Mouse (Mus musculus) hindbrain, embryonic 11.5 days (tissue): ENCODE results near the gene Rnf123. TPM values are rescaled to one million over a fixed set of nuclear protein-coding genes. Genes with fewer than 3 reads are reported as not detected.

Source experiments
- ATAC-seq: fragments of 200-750 bp; cut with Nextera tagmentation; 2 replicates; pipeline ENCODE4 v1.8.0; 2017; ENCODE audit warnings: mild to moderate bottlenecking, moderate TSS enrichment, moderate library complexity; ENCODE audit not compliant: low FRiP score
- DNase-seq: peaks from one replicate; pipeline ENCODE4 v3.0.0-alpha.2; 2015; ENCODE audit warnings: low spot score
- H3K27ac ChIP-seq: fragments of 300-500 bp; sonication (generic); 2 replicates; pipeline ENCODE4 v1.5.1; 2014; ENCODE audit warnings: mild to moderate bottlenecking, low read depth, low read length
- H3K27me3 ChIP-seq: fragments of 300-500 bp; sonication (generic); 2 replicates; pipeline ENCODE4 v1.6.1; 2014; ENCODE audit warnings: mild to moderate bottlenecking, low read length, moderate library complexity, mixed read lengths; ENCODE audit not compliant: control insufficient read depth, insufficient read depth
- H3K36me3 ChIP-seq: fragments of 300-500 bp; sonication (generic); 2 replicates; pipeline ENCODE4 v1.6.1; 2014; ENCODE audit warnings: mild to moderate bottlenecking, low read length, moderate library complexity, mixed read lengths; ENCODE audit not compliant: control insufficient read depth, insufficient read depth
- H3K4me1 ChIP-seq: fragments of 300-500 bp; sonication (generic); replicated peaks from 2 replicates; pipeline ENCODE4 v1.6.1; 2014; ENCODE audit warnings: low read length, mixed read lengths; ENCODE audit not compliant: control insufficient read depth, insufficient read depth
- H3K4me2 ChIP-seq: fragments of 300-500 bp; sonication (generic); replicated peaks from 2 replicates; pipeline ENCODE4 v1.6.1; 2014; ENCODE audit warnings: mild to moderate bottlenecking, low read depth, low read length
- H3K4me3 ChIP-seq: fragments of 300-500 bp; sonication (generic); 2 replicates; pipeline ENCODE4 v1.5.1; 2014; ENCODE audit warnings: low read depth, low read length
- H3K9ac ChIP-seq: fragments of 300-500 bp; sonication (generic); 2 replicates; pipeline ENCODE4 v1.6.1; 2014; ENCODE audit warnings: low read depth, low read length
- H3K9me3 ChIP-seq: fragments of 300-500 bp; sonication (generic); 2 replicates; pipeline ENCODE4 v1.6.1; 2016; ENCODE audit warnings: low read length; ENCODE audit not compliant: control insufficient read depth
- WGBS: fragments of 180-500 bp; shearing (Covaris S2); extraction: QIAGEN DNeasy Blood & Tissue Kit; methylation state at CpG from one replicate; pipeline ENCODE4 v1.1.7; 2014; 5-methylcytosine and 5-hydroxymethylcytosine counted together
- polyA plus RNA-seq: library from polyadenylated mRNA; unstranded; fragments of >200 nt; fragmentation: Nextera tagmentation; extraction: Ambion mirVana; gene quantifications from 2 replicates; pipeline ENCODE4 v1.2.1, GENCODE M21; 2014

The Rnf123 gene
- polyA plus RNA-seq, 1 experiment from 2014 or later, result 26.5 TPM

DNA sequence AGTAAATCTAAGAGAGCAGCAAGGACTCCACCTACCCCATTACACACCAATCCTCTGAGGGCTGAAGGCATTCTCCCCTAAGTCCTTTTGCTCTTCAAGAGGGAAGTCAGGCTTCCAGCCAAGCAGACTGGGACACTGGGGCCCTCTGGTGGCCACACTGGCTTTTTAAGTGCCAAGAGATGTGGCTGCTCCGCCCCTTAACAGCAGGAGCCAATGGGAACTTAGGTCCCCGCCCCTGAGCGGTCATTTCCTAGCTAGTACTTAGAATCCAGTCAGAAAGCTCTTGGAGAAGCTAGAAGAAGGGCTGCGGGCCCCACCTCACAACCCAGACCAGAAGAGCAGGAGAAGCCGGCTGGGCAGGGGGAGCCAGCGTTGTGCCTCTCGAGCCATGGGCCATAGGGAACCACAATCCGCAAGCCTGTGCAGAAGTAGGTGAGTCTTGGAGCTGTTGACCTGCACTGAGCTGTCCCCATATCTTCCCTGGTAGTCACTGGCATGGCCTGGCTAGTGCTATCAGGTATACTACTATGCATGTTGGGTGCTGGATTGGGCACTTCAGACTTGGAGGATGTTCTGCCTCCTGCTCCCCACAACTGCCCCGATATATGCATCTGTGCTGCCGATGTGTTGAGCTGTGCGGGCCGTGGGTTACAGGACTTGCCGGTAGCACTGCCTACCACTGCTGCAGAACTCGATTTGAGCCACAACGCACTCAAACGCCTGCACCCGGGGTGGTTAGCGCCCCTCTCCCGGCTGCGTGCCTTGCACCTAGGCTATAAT is 30.1 kb downstream of the Rnf123 start, which contains the start of gene Amigo3:
TSS of gene Amigo3 (plus strand) at position 275 of the 780 bp plus-strand sequence.
- Histone ChIP-seq H3K27me3 (no peaks in the 10 kb centered on the region), H3K4me3 (no peak within 1 kb of the TSS), H3K27ac (no peak within 1 kb of the TSS), H3K4me1 (peaks cover 10% of the 10 kb centered on the region; the same call in 1 of the 2 replicates), H3K4me2 (0 out of 2 replicates have a peak within 1 kb of the TSS, but pooled peaks have one; percentile 9), H3K9me3 (no peaks in the 10 kb centered on the region), H3K36me3 (no peaks in the 10 kb centered on the region), H3K9ac (no peak within 1 kb of the TSS)
- ATAC-seq, result peak; percentile 20; the same call in 1 of the 2 replicates
- WGBS, result 57% methylated on average over 20 of the region's 20 CpGs
- peak; percentile 97 for DNase-seq

DNA sequence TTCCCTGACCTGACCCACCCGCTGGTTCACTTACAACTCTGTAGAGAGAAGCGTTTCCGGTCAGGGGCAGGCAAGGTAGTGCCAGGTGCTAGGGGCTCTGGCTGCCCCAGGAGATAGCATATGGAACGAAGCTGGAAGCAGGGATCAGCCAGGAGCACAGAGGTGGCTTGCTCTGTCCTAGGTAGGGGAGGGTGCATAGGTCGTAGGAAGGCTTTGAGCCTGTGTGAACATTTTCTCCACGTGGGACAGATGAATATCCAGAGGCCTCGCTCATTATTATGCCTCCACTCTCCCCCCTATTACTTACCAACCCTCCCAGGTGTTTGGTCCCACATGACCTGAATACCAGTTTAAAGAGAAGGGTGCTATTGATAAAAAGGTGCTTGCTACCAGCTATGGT is 30.7 kb downstream of the Rnf123 start:
- Histone ChIP-seq H3K27ac (no peak overlapping the region), H3K4me2 (no peak overlapping the region), H3K27me3 (no peaks in the 10 kb centered on the region), H3K9ac (no peak overlapping the region), H3K4me3 (no peak overlapping the region), H3K36me3 (no peaks in the 10 kb centered on the region), H3K4me1 (peaks cover 11% of the 10 kb centered on the region; the same call in 1 of the 2 replicates), H3K9me3 (no peaks in the 10 kb centered on the region)
- DNase-seq, result no peak
- no peak for ATAC-seq
- WGBS, result 76% methylated on average over 7 of the region's 7 CpGs

- 88% methylated on average over 4 of the region's 4 CpGs for WGBS
- no peak for DNase-seq
- H3K36me3 ChIP-seq, result 0 out of 2 replicates have a peak, but pooled peaks cover 2% of the 10 kb centered on the region
- H3K9me3 ChIP-seq, result no peaks in the 10 kb centered on the region
- H3K4me1 ChIP-seq, result peaks cover 11% of the 10 kb centered on the region; the same call in 1 of the 2 replicates
- H3K4me3 ChIP-seq, result no peak overlapping the region
- no peak overlapping the region for H3K4me2 ChIP-seq
- no peak for ATAC-seq
- no peak overlapping the region for H3K9ac ChIP-seq
- no peak overlapping the region for H3K27ac ChIP-seq
- no peaks in the 10 kb centered on the region for H3K27me3 ChIP-seq
These were observed 31.3 kb downstream of the Rnf123 start for GRCm38 (mm10) chr9:108051931-108052220.

DNA sequence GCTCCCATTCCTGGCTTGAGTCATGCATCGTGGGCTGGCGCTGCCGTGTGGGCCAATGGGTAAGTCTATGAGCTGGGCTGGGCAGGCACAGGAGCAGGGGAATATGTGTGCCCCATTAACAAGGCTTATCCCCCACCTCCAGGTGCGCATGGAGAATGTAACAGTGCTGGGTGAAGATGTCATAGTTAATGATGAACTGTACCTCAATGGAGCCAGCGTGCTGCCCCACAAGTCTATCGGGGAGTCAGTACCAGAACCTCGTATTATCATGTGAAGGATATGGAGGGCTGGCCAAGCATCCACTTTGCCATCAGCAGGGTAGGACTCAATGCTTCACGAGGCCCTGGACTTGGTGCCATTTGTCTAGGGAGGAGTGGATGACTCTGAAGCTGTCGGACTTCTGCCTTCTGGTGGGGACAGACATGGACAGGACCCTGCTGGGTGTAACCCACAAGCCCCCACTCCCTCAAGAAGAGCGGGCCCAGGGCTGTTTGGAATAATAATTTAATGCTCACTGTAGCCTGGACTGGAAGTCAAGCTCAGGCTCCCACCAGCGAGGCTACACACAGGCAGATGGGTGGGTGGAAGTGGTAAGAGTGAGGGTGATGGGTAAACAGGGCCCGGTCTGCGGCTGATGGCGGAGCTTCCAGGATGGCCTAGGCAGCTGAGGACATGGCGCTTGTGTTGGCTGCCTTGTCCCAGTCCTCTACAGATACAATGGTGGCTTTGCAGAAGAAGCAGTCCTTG is 31.8 kb downstream of the Rnf123 start:
- H3K4me3 ChIP-seq, result no peak overlapping the region
- DNase-seq (no peak), ATAC-seq (no peak)
- 94% methylated on average over 15 of the region's 15 CpGs for WGBS
- no peaks in the 10 kb centered on the region for H3K9me3 ChIP-seq
- 0 out of 2 replicates have a peak, but pooled peaks cover 2% of the 10 kb centered on the region for H3K36me3 ChIP-seq
- no peak overlapping the region for H3K9ac ChIP-seq
- H3K4me2 ChIP-seq, result no peak overlapping the region
- H3K4me1 ChIP-seq, result peaks cover 11% of the 10 kb centered on the region; the same call in 1 of the 2 replicates
- no peak overlapping the region for H3K27ac ChIP-seq
- H3K27me3 ChIP-seq, result no peaks in the 10 kb centered on the region

DNA sequence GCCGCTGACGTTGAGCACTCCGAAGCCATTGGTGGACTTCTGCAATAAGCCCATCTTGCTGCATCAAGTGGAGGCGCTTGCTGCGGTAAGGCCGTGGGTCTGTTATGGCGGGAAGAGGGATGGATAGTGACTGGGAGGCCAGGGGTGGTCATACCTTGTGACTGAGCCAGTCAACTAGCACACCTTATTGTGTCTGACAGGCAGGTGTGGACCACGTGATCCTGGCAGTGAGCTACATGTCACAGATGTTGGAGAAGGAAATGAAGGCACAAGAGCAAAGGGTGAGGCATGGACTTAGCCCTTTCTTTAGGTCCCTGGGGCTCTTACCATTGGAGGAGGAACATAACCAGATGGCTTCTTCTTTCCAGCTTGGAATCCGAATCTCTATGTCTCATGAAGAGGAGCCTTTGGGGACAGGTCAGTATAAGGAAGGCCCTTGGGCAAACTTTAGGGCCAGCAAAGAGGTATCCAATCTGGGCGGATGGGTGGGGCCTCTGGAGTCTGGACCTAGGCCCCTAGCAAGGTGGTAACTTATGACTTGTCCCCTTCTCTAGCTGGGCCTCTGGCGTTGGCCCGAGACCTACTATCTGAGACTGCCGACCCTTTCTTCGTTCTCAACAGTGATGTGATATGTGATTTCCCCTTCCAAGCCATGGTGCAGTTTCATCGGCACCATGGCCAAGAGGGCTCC is 33.4 kb downstream of the Rnf123 start:
- 44% methylated on average over 15 of the region's 15 CpGs for WGBS
- no peaks in the 10 kb centered on the region for H3K9me3 ChIP-seq
- peak overlapping the region; percentile 59 for H3K4me3 ChIP-seq
- H3K9ac ChIP-seq, result peak overlapping the region; percentile 85
- peaks cover 11% of the 10 kb centered on the region; the same call in 1 of the 2 replicates for H3K4me1 ChIP-seq
- H3K27ac ChIP-seq, result peak overlapping the region; percentile 43
- H3K27me3 ChIP-seq, result no peaks in the 10 kb centered on the region
- ATAC-seq (peak; percentile 17; the same call in 1 of the 2 replicates), DNase-seq (no peak)
- 0 out of 2 replicates have a peak, but pooled peaks cover 5% of the 10 kb centered on the region for H3K36me3 ChIP-seq
- H3K4me2 ChIP-seq, result peak overlapping the region; percentile 93

GRCm38 (mm10) chr9:108049016-108049455 is 34.1 kb downstream of the Rnf123 start, which contains the start of gene Gmppb:
Gene Gmppb, plus strand, starts transcription at chr9:108049242.
- Histone ChIP-seq H3K27me3 (no peaks in the 10 kb centered on the region), H3K9me3 (no peaks in the 10 kb centered on the region), H3K4me3 (peak within 1 kb of the TSS; percentile 59), H3K27ac (peak within 1 kb of the TSS; percentile 47), H3K9ac (peak within 1 kb of the TSS; percentile 85), H3K4me2 (peak within 1 kb of the TSS; percentile 93), H3K4me1 (peaks cover 11% of the 10 kb centered on the region; the same call in 1 of the 2 replicates), H3K36me3 (0 out of 2 replicates have a peak, but pooled peaks cover 5% of the 10 kb centered on the region)
- WGBS, result under 1% methylated on average over 35 of the region's 39 CpGs
- DNase-seq (peak; percentile 96), ATAC-seq (peak; percentile 93)

GRCm38 (mm10) chr9:108048566-108048955 is 34.6 kb downstream of the Rnf123 start:
- H3K27ac ChIP-seq, result peak overlapping the region; percentile 47; the same call in 1 of the 2 replicates
- peak; percentile 51 for ATAC-seq
- 0 out of 2 replicates have a peak, but pooled peaks cover 5% of the 10 kb centered on the region for H3K36me3 ChIP-seq
- peaks cover 11% of the 10 kb centered on the region; the same call in 1 of the 2 replicates for H3K4me1 ChIP-seq
- H3K9me3 ChIP-seq, result no peaks in the 10 kb centered on the region
- no peaks in the 10 kb centered on the region for H3K27me3 ChIP-seq
- H3K4me2 ChIP-seq, result peak overlapping the region; percentile 93
- DNase-seq, result no peak
- under 1% methylated on average over 19 of the region's 19 CpGs for WGBS
- peak overlapping the region; percentile 59 for H3K4me3 ChIP-seq
- peak overlapping the region; percentile 42; the same call in 1 of the 2 replicates for H3K9ac ChIP-seq
